Comparison of ENCODE assay signal across 29 mouse cellular contexts in the genomic region with DNA sequence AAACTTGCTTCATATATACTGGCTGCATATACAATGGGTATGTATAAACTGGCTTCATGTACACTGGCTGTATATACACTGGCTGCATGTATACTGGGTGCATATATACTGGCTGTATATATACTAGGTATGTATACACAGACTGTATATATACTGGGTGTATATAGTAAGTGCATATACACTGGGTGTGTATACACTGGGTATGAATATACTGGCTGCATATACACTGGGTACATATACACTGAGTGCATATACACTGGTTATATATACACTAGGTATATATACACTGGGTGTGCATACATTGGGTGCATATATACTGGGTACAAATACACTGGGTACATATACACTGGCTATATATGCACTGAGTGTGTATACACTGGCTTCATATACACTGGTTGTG.
DNase-seq lines count a peak whose midpoint lies in the region; ATAC-seq lines count a peak whose summit lies in the region.
"Had no signal": no experiment of that assay in that cellular context is flagged by ENCODE, and none has a peak within 500 bp of the region (broad histone marks: within the 10 kb centered on the region; RNA-seq: fewer than 3 reads in every experiment).

No protein-coding gene starts in this region.

- no peak overlapping the region for H3K27ac ChIP-seq in forebrain, embryonic 11.5 days (ENCODE audit: low read depth, low read length)
- H3K27ac ChIP-seq in forebrain, embryonic 15.5 days (replicated peaks): no peak overlapping the region
- no peak overlapping the region for H3K27ac ChIP-seq in hindbrain, embryonic 15.5 days (replicated peaks)
- no peak overlapping the region for H3K27ac ChIP-seq in hindbrain, embryonic 10.5 days
- H3K27ac ChIP-seq in embryonic facial prominence, embryonic 12.5 days: no peak overlapping the region
- no peak overlapping the region for H3K27ac ChIP-seq in midbrain, embryonic 15.5 days
- H3K27ac ChIP-seq: embryonic facial prominence, embryonic 15.5 days; gastrocnemius, adult 2 months; intestine, embryonic 15.5 days; kidney, postnatal 0 days; limb, embryonic 13.5 days; liver, embryonic 14.5 days; lung, embryonic 15.5 days had no signal

- no peak for DNase-seq in forebrain, embryonic 11.5 days (ENCODE audit: low spot score)
- no peak for DNase-seq in hindbrain, embryonic 10.5 days (ENCODE audit: low spot score)
- DNase-seq in adrenal gland, postnatal 36 days: no peak
- DNase-seq: adrenal gland, adult 8-10 months; cerebellum, adult 8-10 months; cerebellum, postnatal 36 days; embryo, embryonic 11 days; gastrocnemius, adult 2 months; gastrocnemius, postnatal 36 days; heart, adult 18-20 months; heart, postnatal 10 days; kidney, adult 8-10 months; kidney, postnatal 4 days; retina, postnatal 1 day; right cerebral cortex, postnatal 14 days; thymus, postnatal 4 days had no signal

- H3K4me3 ChIP-seq in forebrain, embryonic 11.5 days (ENCODE audit: low read depth, low read length): no peak overlapping the region
- H3K4me3 ChIP-seq in forebrain, embryonic 15.5 days: no peak overlapping the region
- no peak overlapping the region for H3K4me3 ChIP-seq in hindbrain, embryonic 15.5 days
- H3K4me3 ChIP-seq in hindbrain, embryonic 10.5 days: no peak overlapping the region
- H3K4me3 ChIP-seq in embryonic facial prominence, embryonic 12.5 days: no peak overlapping the region
- no peak overlapping the region for H3K4me3 ChIP-seq in midbrain, embryonic 15.5 days
- H3K4me3 ChIP-seq: embryonic facial prominence, embryonic 15.5 days; gastrocnemius, adult 2 months; heart, embryonic 12.5 days; intestine, embryonic 15.5 days; limb, embryonic 13.5 days; lung, embryonic 15.5 days had no signal

- H3K4me1 ChIP-seq in forebrain, embryonic 11.5 days (replicated peaks; ENCODE audit: control insufficient read depth, insufficient read depth, low read length): no peaks in the 10 kb centered on the region
- 0 out of 2 replicates have a peak, but pooled peaks cover 2% of the 10 kb centered on the region for H3K4me1 ChIP-seq in forebrain, embryonic 15.5 days
- no peaks in the 10 kb centered on the region for H3K4me1 ChIP-seq in hindbrain, embryonic 15.5 days (replicated peaks)
- peaks cover 3% of the 10 kb centered on the region; the same call in 1 of the 2 replicates for H3K4me1 ChIP-seq in hindbrain, embryonic 10.5 days (replicated peaks)
- H3K4me1 ChIP-seq in embryonic facial prominence, embryonic 12.5 days: no peaks in the 10 kb centered on the region
- H3K4me1 ChIP-seq in midbrain, embryonic 15.5 days: peaks cover 4% of the 10 kb centered on the region; the same call in 1 of the 2 replicates
- H3K4me1 ChIP-seq: embryonic facial prominence, embryonic 15.5 days; intestine, embryonic 15.5 days; limb, embryonic 13.5 days; lung, embryonic 15.5 days had no signal

- 0 out of 2 replicates have a peak, but pooled peaks have one; percentile 30 for ATAC-seq in forebrain, embryonic 11.5 days (replicated peaks; ENCODE audit: low FRiP score)
- no peak for ATAC-seq in forebrain, embryonic 15.5 days (replicated peaks)
- peak; percentile 38; the same call in 1 of the 2 replicates for ATAC-seq in hindbrain, embryonic 15.5 days (ENCODE audit: low FRiP score, low read depth)
- ATAC-seq in embryonic facial prominence, embryonic 12.5 days (ENCODE audit: insufficient number of reproducible peaks, insufficient read depth, low FRiP score, low TSS enrichment): 0 out of 2 replicates have a peak, but pooled peaks have one; percentile 64
- ATAC-seq in midbrain, embryonic 15.5 days (replicated peaks): peak; percentile 52; the same call in 1 of the 2 replicates
- ATAC-seq: forebrain, embryonic 16.5 days; intestine, embryonic 15.5 days had no signal

- no peak overlapping the region for H3K4me2 ChIP-seq in forebrain, embryonic 11.5 days (ENCODE audit: low read depth, low read length, severe bottlenecking)
- H3K4me2 ChIP-seq in forebrain, embryonic 15.5 days (replicated peaks): no peak overlapping the region
- no peak overlapping the region for H3K4me2 ChIP-seq in hindbrain, embryonic 15.5 days
- no peak overlapping the region for H3K4me2 ChIP-seq in embryonic facial prominence, embryonic 12.5 days (replicated peaks)
- H3K4me2 ChIP-seq in midbrain, embryonic 15.5 days: no peak overlapping the region
- H3K4me2 ChIP-seq: embryonic facial prominence, embryonic 15.5 days; heart, embryonic 12.5 days; intestine, embryonic 15.5 days; limb, embryonic 13.5 days; lung, embryonic 15.5 days had no signal

- H3K9ac ChIP-seq in forebrain, embryonic 11.5 days (ENCODE audit: low read length): no peak overlapping the region
- H3K9ac ChIP-seq in forebrain, embryonic 15.5 days (replicated peaks): no peak overlapping the region
- no peak overlapping the region for H3K9ac ChIP-seq in hindbrain, embryonic 15.5 days
- H3K9ac ChIP-seq in embryonic facial prominence, embryonic 12.5 days: no peak overlapping the region
- H3K9ac ChIP-seq in midbrain, embryonic 15.5 days: no peak overlapping the region
- H3K9ac ChIP-seq: embryonic facial prominence, embryonic 15.5 days; heart, embryonic 12.5 days; intestine, embryonic 15.5 days; limb, embryonic 13.5 days; liver, embryonic 14.5 days; lung, embryonic 15.5 days had no signal

- H3K9me3 ChIP-seq in forebrain, embryonic 11.5 days (ENCODE audit: control insufficient read depth, low read length): no peaks in the 10 kb centered on the region
- no peaks in the 10 kb centered on the region for H3K9me3 ChIP-seq in forebrain, embryonic 15.5 days
- H3K9me3 ChIP-seq in hindbrain, embryonic 15.5 days: no peaks in the 10 kb centered on the region
- H3K9me3 ChIP-seq in hindbrain, embryonic 10.5 days: no peaks in the 10 kb centered on the region
- no peaks in the 10 kb centered on the region for H3K9me3 ChIP-seq in embryonic facial prominence, embryonic 12.5 days
- H3K9me3 ChIP-seq in midbrain, embryonic 15.5 days: no peaks in the 10 kb centered on the region
- H3K9me3 ChIP-seq: embryonic facial prominence, embryonic 15.5 days; G1E; intestine, embryonic 15.5 days; limb, embryonic 13.5 days; lung, embryonic 15.5 days had no signal

- no peaks in the 10 kb centered on the region for H3K36me3 ChIP-seq in forebrain, embryonic 11.5 days (ENCODE audit: control insufficient read depth, insufficient read depth, low read length)
- no peaks in the 10 kb centered on the region for H3K36me3 ChIP-seq in forebrain, embryonic 15.5 days
- H3K36me3 ChIP-seq in hindbrain, embryonic 15.5 days: no peaks in the 10 kb centered on the region
- no peaks in the 10 kb centered on the region for H3K36me3 ChIP-seq in hindbrain, embryonic 10.5 days
- no peaks in the 10 kb centered on the region for H3K36me3 ChIP-seq in embryonic facial prominence, embryonic 12.5 days
- H3K36me3 ChIP-seq in midbrain, embryonic 15.5 days (replicated peaks): no peaks in the 10 kb centered on the region
- H3K36me3 ChIP-seq: embryonic facial prominence, embryonic 15.5 days; G1E; heart, embryonic 12.5 days; intestine, embryonic 15.5 days; limb, embryonic 13.5 days; lung, embryonic 15.5 days had no signal

- H3K27me3 ChIP-seq in forebrain, embryonic 11.5 days (ENCODE audit: control insufficient read depth, insufficient read depth, low read length): no peaks in the 10 kb centered on the region
- no peaks in the 10 kb centered on the region for H3K27me3 ChIP-seq in forebrain, embryonic 15.5 days
- H3K27me3 ChIP-seq in hindbrain, embryonic 15.5 days: no peaks in the 10 kb centered on the region
- no peaks in the 10 kb centered on the region for H3K27me3 ChIP-seq in hindbrain, embryonic 10.5 days (ENCODE audit: insufficient read depth, poor library complexity, severe bottlenecking)
- H3K27me3 ChIP-seq in embryonic facial prominence, embryonic 12.5 days: no peaks in the 10 kb centered on the region
- no peaks in the 10 kb centered on the region for H3K27me3 ChIP-seq in midbrain, embryonic 15.5 days (replicated peaks)
- H3K27me3 ChIP-seq: embryonic facial prominence, embryonic 15.5 days; heart, embryonic 12.5 days; intestine, embryonic 15.5 days; limb, embryonic 13.5 days; lung, embryonic 15.5 days had no signal
